Mouse (Mus musculus): Measurements from ENCODE around the gene Gbf1. TPM values are rescaled to one million over a fixed set of nuclear protein-coding genes. Genes with fewer than 3 reads are reported as not detected.

Gbf1 gene
- total and polyA plus RNA-seq, 3 experiments, result 33.4 to 292 (median 111) TPM

- Histone ChIP-seq H3K4me1 (ENCODE audit: insufficient read depth, low read depth, low read length) (peaks cover 49% of the 10 kb centered on the region), H3K27me3 (ENCODE audit: insufficient read depth, low read length) (no peaks in the 10 kb centered on the region), H3K9me3 (replicated peaks) (no peaks in the 10 kb centered on the region), H3K4me3 (ENCODE audit: low read depth, low read length) (no peak overlapping the region), H3K36me3 (replicated peaks) (peaks cover 71% of the 10 kb centered on the region)
- ATAC-seq (ENCODE audit: extremely low read depth, insufficient number of reproducible peaks, low FRiP score, poor library complexity, severe bottlenecking), result no peak
- no peak for DNase-seq (ENCODE audit: low spot score)
- TF ChIP-seq CTCF (IDR thresholded peaks at IDR 0.05; ENCODE audit: low read depth, low read length), result no peak
- no peak for TF ChIP-seq POLR2AphosphoS5 (IDR thresholded peaks at IDR 0.05; ENCODE audit: insufficient replicate concordance, low read depth, low read length)
- no peak for TF ChIP-seq GATA2 (IDR thresholded peaks at IDR 0.05; ENCODE audit: borderline replicate concordance, low read depth, low read length)
- no peak for TF ChIP-seq TAL1 (conservative IDR thresholded peaks at IDR 0.05; ENCODE audit: low read depth, low read length)
- TF ChIP-seq GATA1 (IDR thresholded peaks at IDR 0.05; ENCODE audit: borderline replicate concordance, low read length), result no peak
Measured at GRCm38 (mm10) chr19:46332721-46333339, 180.5 kb downstream of the Gbf1 start.

GRCm38 (mm10) chr19:46333906-46334305 lies 181.6 kb downstream of the Gbf1 start:
- peaks cover 71% of the 10 kb centered on the region for H3K36me3 ChIP-seq (replicated peaks)
- H3K27me3 ChIP-seq (ENCODE audit: insufficient read depth, low read length), result no peaks in the 10 kb centered on the region
- H3K4me1 ChIP-seq (ENCODE audit: insufficient read depth, low read depth, low read length), result peaks cover 45% of the 10 kb centered on the region
- H3K4me3 ChIP-seq (ENCODE audit: low read depth, low read length), result no peak overlapping the region
- TF ChIP-seq TAL1 (conservative IDR thresholded peaks at IDR 0.05; ENCODE audit: low read depth, low read length) (no peak), GATA2 (IDR thresholded peaks at IDR 0.05; ENCODE audit: borderline replicate concordance, low read depth, low read length) (no peak), GATA1 (IDR thresholded peaks at IDR 0.05; ENCODE audit: borderline replicate concordance, low read length) (no peak), POLR2AphosphoS5 (IDR thresholded peaks at IDR 0.05; ENCODE audit: insufficient replicate concordance, low read depth, low read length) (no peak), CTCF (IDR thresholded peaks at IDR 0.05; ENCODE audit: low read depth, low read length) (no peak)
- ATAC-seq (ENCODE audit: extremely low read depth, insufficient number of reproducible peaks, low FRiP score, poor library complexity, severe bottlenecking) (no peak), DNase-seq (ENCODE audit: low spot score) (no peak)
- no peaks in the 10 kb centered on the region for H3K9me3 ChIP-seq (replicated peaks)

Other genes starting within 250 kb of the Gbf1 start
- 13.0 and 22.0 TPM in 2 replicates for gene Armh3, start 154.0 kb upstream of the Gbf1 start, total RNA-seq (2014; fragmentation: Nextera tagmentation)
- 6.7 and 7.1 TPM in 2 replicates for gene Armh3, start 154.0 kb upstream of the Gbf1 start, total RNA-seq (2017)
- gene Armh3, start 154.0 kb upstream of the Gbf1 start, polyA plus RNA-seq (2012), result 1.6 and 1.9 TPM in 2 replicates
- gene Hps6, start 149.0 kb upstream of the Gbf1 start, total RNA-seq (2014; fragmentation: Nextera tagmentation), result 1.9 and 4.1 TPM in 2 replicates
- 7.6 and 8.0 TPM in 2 replicates for gene Hps6, start 149.0 kb upstream of the Gbf1 start, total RNA-seq (2017)
- 15.0 and 16.4 TPM in 2 replicates for gene Hps6, start 149.0 kb upstream of the Gbf1 start, polyA plus RNA-seq (2012)
- gene Pprc1, start 107.6 kb upstream of the Gbf1 start, total RNA-seq (2014; fragmentation: Nextera tagmentation), result 72.0 and 132 TPM in 2 replicates
- 9.8 and 11.8 TPM in 2 replicates for gene Pprc1, start 107.6 kb upstream of the Gbf1 start, total RNA-seq (2017)
- gene Pprc1, start 107.6 kb upstream of the Gbf1 start, polyA plus RNA-seq (2012), result 54.8 and 73.3 TPM in 2 replicates
- gene Ldb1, start 107.3 kb upstream of the Gbf1 start, total RNA-seq (2014; fragmentation: Nextera tagmentation), result 145 and 160 TPM in 2 replicates
- 68.6 and 76.6 TPM in 2 replicates for gene Ldb1, start 107.3 kb upstream of the Gbf1 start, total RNA-seq (2017)
- 405 and 501 TPM in 2 replicates for gene Ldb1, start 107.3 kb upstream of the Gbf1 start, polyA plus RNA-seq (2012)
- gene Nolc1, start 76.6 kb upstream of the Gbf1 start, total RNA-seq (2014; fragmentation: Nextera tagmentation), result 116 and 130 TPM in 2 replicates
- 121 and 153 TPM in 2 replicates for gene Nolc1, start 76.6 kb upstream of the Gbf1 start, total RNA-seq (2017)
- 145 and 147 TPM in 2 replicates for gene Nolc1, start 76.6 kb upstream of the Gbf1 start, polyA plus RNA-seq (2012)
- gene Elovl3, start 20.6 kb upstream of the Gbf1 start, total RNA-seq (2014; fragmentation: Nextera tagmentation), result not detected in 2 replicates
- 0.06 TPM in 1 of 2 replicates, not detected in the other for gene Elovl3, start 20.6 kb upstream of the Gbf1 start, total RNA-seq (2017)
- not detected in 2 replicates for gene Elovl3, start 20.6 kb upstream of the Gbf1 start, polyA plus RNA-seq (2012)
- gene Pitx3, start 4.2 kb upstream of the Gbf1 start, total RNA-seq (2014; fragmentation: Nextera tagmentation), result not detected in 2 replicates
- gene Pitx3, start 4.2 kb upstream of the Gbf1 start, total RNA-seq (2017), result not detected in 2 replicates
- gene Pitx3, start 4.2 kb upstream of the Gbf1 start, polyA plus RNA-seq (2012), result not detected in 2 replicates
- gene Nfkb2, start 151.8 kb downstream of the Gbf1 start, total RNA-seq (2014; fragmentation: Nextera tagmentation), result 11.3 and 12.6 TPM in 2 replicates
- gene Nfkb2, start 151.8 kb downstream of the Gbf1 start, total RNA-seq (2017), result 9.7 and 12.5 TPM in 2 replicates
- gene Nfkb2, start 151.8 kb downstream of the Gbf1 start, polyA plus RNA-seq (2012), result 40.4 and 40.8 TPM in 2 replicates
- 1.6 TPM in 1 of 2 replicates, not detected in the other for gene Psd, start 174.6 kb downstream of the Gbf1 start, total RNA-seq (2014; fragmentation: Nextera tagmentation)
- 0.23 and 1.1 TPM in 2 replicates for gene Psd, start 174.6 kb downstream of the Gbf1 start, total RNA-seq (2017)
- 0.41 and 0.74 TPM in 2 replicates for gene Psd, start 174.6 kb downstream of the Gbf1 start, polyA plus RNA-seq (2012)
- gene Fbxl15, start 175.7 kb downstream of the Gbf1 start, total RNA-seq (2014; fragmentation: Nextera tagmentation), result 2.0 and 2.2 TPM in 2 replicates
- 2.5 and 3.8 TPM in 2 replicates for gene Fbxl15, start 175.7 kb downstream of the Gbf1 start, total RNA-seq (2017)
- 15.2 and 16.5 TPM in 2 replicates for gene Fbxl15, start 175.7 kb downstream of the Gbf1 start, polyA plus RNA-seq (2012)
- gene Cuedc2, start 186.2 kb downstream of the Gbf1 start, total RNA-seq (2014; fragmentation: Nextera tagmentation), result 39.2 and 73.6 TPM in 2 replicates
- 142 and 148 TPM in 2 replicates for gene Cuedc2, start 186.2 kb downstream of the Gbf1 start, total RNA-seq (2017)
- 124 and 147 TPM in 2 replicates for gene Cuedc2, start 186.2 kb downstream of the Gbf1 start, polyA plus RNA-seq (2012)
- not detected in 2 replicates for gene Mfsd13a, start 188.6 kb downstream of the Gbf1 start, total RNA-seq (2014; fragmentation: Nextera tagmentation)
- gene Mfsd13a, start 188.6 kb downstream of the Gbf1 start, total RNA-seq (2017), result not detected in 2 replicates
- gene Mfsd13a, start 188.6 kb downstream of the Gbf1 start, polyA plus RNA-seq (2012), result 0.08 and 0.20 TPM in 2 replicates
- gene 2310034G01Rik, start 197.8 kb downstream of the Gbf1 start, total RNA-seq (2014; fragmentation: Nextera tagmentation), result not detected in 2 replicates
- not detected in 2 replicates for gene 2310034G01Rik, start 197.8 kb downstream of the Gbf1 start, total RNA-seq (2017)
- not detected in 2 replicates for gene 2310034G01Rik, start 197.8 kb downstream of the Gbf1 start, polyA plus RNA-seq (2012)
- gene Actr1a, start 243.2 kb downstream of the Gbf1 start, total RNA-seq (2014; fragmentation: Nextera tagmentation), result 75.4 and 92.4 TPM in 2 replicates
- gene Actr1a, start 243.2 kb downstream of the Gbf1 start, total RNA-seq (2017), result 84.5 and 85.6 TPM in 2 replicates
- gene Actr1a, start 243.2 kb downstream of the Gbf1 start, polyA plus RNA-seq (2012), result 19.1 and 24.3 TPM in 2 replicates
- gene Sufu, start 244.4 kb downstream of the Gbf1 start, total RNA-seq (2014; fragmentation: Nextera tagmentation), result 25.7 and 30.1 TPM in 2 replicates
- gene Sufu, start 244.4 kb downstream of the Gbf1 start, total RNA-seq (2017), result 5.0 and 5.1 TPM in 2 replicates
- 31.8 and 38.3 TPM in 2 replicates for gene Sufu, start 244.4 kb downstream of the Gbf1 start, polyA plus RNA-seq (2012)

Data from G1E (cell line).